Mouse (Mus musculus): Measurements from ENCODE around the gene Alox8.

Gene Alox8

GRCm38 (mm10) chr11:69197743-69198142 lies at the start of gene Alox8:
Gene Alox8, minus strand, starts transcription at chr11:69197843.
- no peak for DNase-seq

- DNase-seq, result no peak
These were observed 48.0 kb upstream of the Alox8 start for GRCm38 (mm10) chr11:69245643-69246042.

GRCm38 (mm10) chr11:69244911-69245310 lies 47.3 kb upstream of the Alox8 start:
- DNase-seq, result peak; percentile 44

- DNase-seq, result no peak
These were observed 39.2 kb upstream of the Alox8 start, which contains the start of gene Gucy2e for GRCm38 (mm10) chr11:69236926-69237260. Gene Gucy2e, minus strand, starts transcription at chr11:69237036.

- DNase-seq, result no peak
These were observed 38.6 kb upstream of the Alox8 start for GRCm38 (mm10) chr11:69236061-69236925.

- peak; percentile 67 for DNase-seq
These were observed 37.8 kb upstream of the Alox8 start for GRCm38 (mm10) chr11:69235285-69236060.

GRCm38 (mm10) chr11:69233141-69233540 lies 35.5 kb upstream of the Alox8 start:
- no peak for DNase-seq

- DNase-seq, result no peak
These were observed 32.8 kb upstream of the Alox8 start for GRCm38 (mm10) chr11:69230420-69230819.

GRCm38 (mm10) chr11:69225715-69226114 lies 28.1 kb upstream of the Alox8 start:
- DNase-seq, result no peak

- DNase-seq, result no peak
These were observed 25.5 kb upstream of the Alox8 start for GRCm38 (mm10) chr11:69223101-69223500.

- no peak for DNase-seq
These were observed 23.4 kb upstream of the Alox8 start for GRCm38 (mm10) chr11:69221070-69221469.

GRCm38 (mm10) chr11:69218661-69219060 lies 21.0 kb upstream of the Alox8 start:
- no peak for DNase-seq

- no peak for DNase-seq
These were observed 19.8 kb upstream of the Alox8 start for GRCm38 (mm10) chr11:69217411-69217810.

GRCm38 (mm10) chr11:69211431-69211830 lies 13.8 kb upstream of the Alox8 start:
- peak; percentile 39 for DNase-seq

GRCm38 (mm10) chr11:69202469-69203230 lies 5.0 kb upstream of the Alox8 start:
- DNase-seq, result no peak

- no peak for DNase-seq
These were observed 2.6 kb upstream of the Alox8 start for GRCm38 (mm10) chr11:69200231-69200630.

- DNase-seq, result no peak
These were observed 1.6 kb upstream of the Alox8 start for GRCm38 (mm10) chr11:69199251-69199650.

- no peak for DNase-seq
These were observed 449 bp downstream of the Alox8 start for GRCm38 (mm10) chr11:69197194-69197593.

- no peak for DNase-seq
These were observed 877 bp downstream of the Alox8 start for GRCm38 (mm10) chr11:69196766-69197165.

- DNase-seq, result peak; percentile 39
These were observed 4.8 kb downstream of the Alox8 start for GRCm38 (mm10) chr11:69192840-69193239.

GRCm38 (mm10) chr11:69185936-69186335 lies 11.7 kb downstream of the Alox8 start:
- DNase-seq, result no peak

- DNase-seq, result no peak
These were observed 12.6 kb downstream of the Alox8 start for GRCm38 (mm10) chr11:69185031-69185430.

- no peak for DNase-seq
These were observed 17.5 kb downstream of the Alox8 start for GRCm38 (mm10) chr11:69180120-69180519.

Measured in right cerebral cortex, postnatal 4 days (tissue).